In the genomic region with DNA sequence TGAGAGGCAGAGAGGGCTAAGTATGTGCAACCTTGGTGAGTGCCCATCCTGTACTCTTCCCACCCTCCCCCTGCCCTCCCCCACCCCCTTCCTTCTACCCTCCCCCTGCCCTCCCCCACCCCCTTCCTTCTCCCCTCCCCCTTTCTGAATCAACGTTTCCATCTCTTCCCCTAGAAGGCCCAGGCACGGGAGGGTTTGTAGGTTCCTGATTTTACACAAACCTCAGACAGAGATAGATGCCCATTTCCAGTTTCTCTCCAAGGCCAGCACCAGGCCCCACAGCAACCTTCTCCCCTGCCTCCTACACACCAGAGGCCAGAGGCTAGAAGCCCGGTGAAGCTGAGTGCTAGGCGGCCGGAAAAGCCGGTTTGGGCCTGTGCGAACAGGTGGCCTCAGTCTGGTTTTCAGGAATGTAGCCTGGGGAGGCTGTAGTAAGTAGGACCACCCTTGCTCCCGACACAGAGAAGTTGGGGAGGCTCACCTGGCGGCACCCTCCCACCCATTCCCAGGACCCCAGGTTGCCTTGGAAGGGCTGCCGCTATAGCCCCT, we compare ENCODE assay signal across 9 mouse cellular contexts. TPM values are rescaled to one million over a fixed set of nuclear protein-coding genes. Genes with fewer than 3 reads are reported as not detected.
A peak's percentile ranks its signal among the peaks of the same experiment; 100 is the strongest.
DNase-seq lines count a peak whose midpoint lies in the region; ATAC-seq lines count a peak whose summit lies in the region.
"Had no signal": no experiment of that assay in that cellular context is flagged by ENCODE, and none has a peak within 500 bp of the region (broad histone marks: within the 10 kb centered on the region; RNA-seq: fewer than 3 reads in every experiment).

No protein-coding gene starts in this region.

- H3K4me2 ChIP-seq in lung, embryonic 15.5 days = no peak overlapping the region
- no peak overlapping the region for H3K4me2 ChIP-seq in embryonic facial prominence, embryonic 13.5 days
- H3K4me2 ChIP-seq in stomach, embryonic 16.5 days (ENCODE audit: low read depth, low read length) = no peak overlapping the region
- no peak overlapping the region for H3K4me2 ChIP-seq in forebrain, embryonic 13.5 days

- no peak for ATAC-seq in lung, embryonic 15.5 days (ENCODE audit: borderline replicate concordance, extremely low read depth, low FRiP score, low TSS enrichment)
- no peak for ATAC-seq in embryonic facial prominence, embryonic 13.5 days (ENCODE audit: insufficient number of reproducible peaks, insufficient read depth, low FRiP score, low TSS enrichment, low read depth)
- ATAC-seq in stomach, embryonic 16.5 days (ENCODE audit: insufficient read depth, low FRiP score) = no peak
- ATAC-seq in forebrain, embryonic 13.5 days = no peak

- 47% methylated on average over 10 of the region's 10 CpGs for WGBS in lung, embryonic 15.5 days
- WGBS in embryonic facial prominence, embryonic 13.5 days = 54% methylated on average over 10 of the region's 10 CpGs
- 36% methylated on average over 10 of the region's 10 CpGs for WGBS in stomach, embryonic 16.5 days
- WGBS in forebrain, embryonic 13.5 days = 83% methylated on average over 8 of the region's 10 CpGs

- no peaks in the 10 kb centered on the region for H3K27me3 ChIP-seq in lung, embryonic 15.5 days
- no peaks in the 10 kb centered on the region for H3K27me3 ChIP-seq in embryonic facial prominence, embryonic 13.5 days
- H3K27me3 ChIP-seq in stomach, embryonic 16.5 days (ENCODE audit: control insufficient read depth, insufficient read depth, low read length) = no peaks in the 10 kb centered on the region
- peaks cover 9% of the 10 kb centered on the region for H3K27me3 ChIP-seq in forebrain, embryonic 13.5 days

- peaks cover 40% of the 10 kb centered on the region for H3K4me1 ChIP-seq in lung, embryonic 15.5 days
- peaks cover 34% of the 10 kb centered on the region for H3K4me1 ChIP-seq in embryonic facial prominence, embryonic 13.5 days
- H3K4me1 ChIP-seq in stomach, embryonic 16.5 days (ENCODE audit: control insufficient read depth, insufficient read depth, low read length) = peaks cover 14% of the 10 kb centered on the region
- 0 out of 2 replicates have a peak, but pooled peaks cover 3% of the 10 kb centered on the region for H3K4me1 ChIP-seq in forebrain, embryonic 13.5 days

- H3K9ac ChIP-seq in lung, embryonic 15.5 days = no peak overlapping the region
- H3K9ac ChIP-seq in embryonic facial prominence, embryonic 13.5 days = no peak overlapping the region
- H3K9ac ChIP-seq in stomach, embryonic 16.5 days (ENCODE audit: low read length) = peak overlapping the region; percentile 20
- H3K9ac ChIP-seq in forebrain, embryonic 13.5 days = no peak overlapping the region

- no peaks in the 10 kb centered on the region for H3K9me3 ChIP-seq in lung, embryonic 15.5 days
- H3K9me3 ChIP-seq in embryonic facial prominence, embryonic 13.5 days = no peaks in the 10 kb centered on the region
- H3K9me3 ChIP-seq in stomach, embryonic 16.5 days (replicated peaks; ENCODE audit: control insufficient read depth, low read length) = no peaks in the 10 kb centered on the region
- no peaks in the 10 kb centered on the region for H3K9me3 ChIP-seq in forebrain, embryonic 13.5 days (replicated peaks)

- no peak overlapping the region for H3K4me3 ChIP-seq in lung, embryonic 15.5 days
- H3K4me3 ChIP-seq in embryonic facial prominence, embryonic 13.5 days = no peak overlapping the region
- no peak overlapping the region for H3K4me3 ChIP-seq in stomach, embryonic 16.5 days (replicated peaks; ENCODE audit: low read length)
- no peak overlapping the region for H3K4me3 ChIP-seq in forebrain, embryonic 13.5 days

- H3K27ac ChIP-seq in lung, embryonic 15.5 days = peak overlapping the region; percentile 84
- peak overlapping the region; percentile 72 for H3K27ac ChIP-seq in embryonic facial prominence, embryonic 13.5 days
- peak overlapping the region; percentile 40 for H3K27ac ChIP-seq in stomach, embryonic 16.5 days (ENCODE audit: low read length)
- H3K27ac ChIP-seq in forebrain, embryonic 13.5 days = no peak overlapping the region

- DNase-seq in lung, postnatal 14 days = no peak
- DNase-seq in kidney, postnatal 4 days = peak; percentile 51 to 71
- DNase-seq in spleen, adult 18-20 months = no peak
- DNase-seq: heart, postnatal 10 days; thymus, postnatal 14 days had no signal

- no peaks in the 10 kb centered on the region for H3K36me3 ChIP-seq in lung, embryonic 15.5 days
- H3K36me3 ChIP-seq in embryonic facial prominence, embryonic 13.5 days = no peaks in the 10 kb centered on the region
- H3K36me3 ChIP-seq in stomach, embryonic 16.5 days (ENCODE audit: control insufficient read depth, insufficient read depth, low read length) = no peaks in the 10 kb centered on the region
- H3K36me3 ChIP-seq in forebrain, embryonic 13.5 days (ENCODE audit: poor library complexity, severe bottlenecking) = no peaks in the 10 kb centered on the region

RNA-seq across cellular contexts. Expression of gene Pwwp2b, which starts 48.3 kb away (rescaled TPM):
- 14.9 and 15.4 TPM in 2 replicates for polyA plus RNA-seq in lung, embryonic 15.5 days (2015; fragmentation: Nextera tagmentation; extraction: Ambion mirVana)
- polyA plus RNA-seq in embryonic facial prominence, embryonic 13.5 days (2015; fragmentation: Nextera tagmentation; extraction: Ambion mirVana) = 13.7 and 16.0 TPM in 2 replicates
- polyA plus RNA-seq in stomach, embryonic 16.5 days (2015; fragmentation: Nextera tagmentation; extraction: Ambion mirVana) = 16.3 and 19.8 TPM in 2 replicates
- 4.5 and 4.7 TPM in 2 replicates for polyA plus RNA-seq in forebrain, embryonic 13.5 days (2015; fragmentation: Nextera tagmentation; extraction: Ambion mirVana)

Comparison
In these comparisons a context has a peak if more than half of its experiments do, and no peak if none do; other contexts are left out.
1. DNase-seq: peak in kidney, postnatal 4 days (2 of 2); none in lung, postnatal 14 days (single experiment) and spleen, adult 18-20 months (0 of 2).